Mouse (Mus musculus) cortical plate, adult 2 months (tissue): ENCODE data around the gene D630045J12Rik.

Experiments
- CTCF ChIP-seq: fragments of 200-500 bp; IDR thresholded peaks from 2 replicates; pipeline ENCODE4 v1.5.1; 2011; ENCODE audit warnings: mild to moderate bottlenecking, control low read depth, low read length; ENCODE audit not compliant: insufficient read depth; ENCODE audit errors: extremely low read depth
- POLR2A ChIP-seq: fragments of 200-500 bp; IDR thresholded peaks from 2 replicates; pipeline ENCODE4 v1.6.1; 2011; ENCODE audit warnings: mild to moderate bottlenecking, low read length, control low read depth; ENCODE audit not compliant: insufficient read depth; ENCODE audit errors: extremely low read depth

GRCm38 (mm10) chr6:38105924-38106323 lies 147.9 kb downstream of the D630045J12Rik start:
- TF ChIP-seq CTCF = no peak
- no peak for TF ChIP-seq POLR2A
